Mouse (Mus musculus) hindbrain, embryonic 14.5 days (tissue): ENCODE measurements at regions not wholly inside any gene's neighbourhood (a gene's known extent, or its start where the extent isn't known, plus 50 kb on each side); places are given as distances from the start of the nearest gene placed in this dataset.

Source experiments
- ATAC-seq: fragments of 200-750 bp; cut with Nextera tagmentation; 2 replicates; pipeline ENCODE4 v1.8.0; 2017; ENCODE audit warnings: moderate number of reproducible peaks, mild to moderate bottlenecking, moderate TSS enrichment, moderate library complexity; ENCODE audit not compliant: low FRiP score
- DNase-seq: peaks from one replicate; pipeline ENCODE4 v3.0.0-alpha.2; 2015; ENCODE audit warnings: low spot score
- H3K27ac ChIP-seq: fragments of 300-500 bp; sonication (generic); 2 replicates; pipeline ENCODE4 v1.5.1; 2014; ENCODE audit warnings: mild to moderate bottlenecking, moderate library complexity
- H3K27me3 ChIP-seq: fragments of 300-500 bp; sonication (generic); 2 replicates; pipeline ENCODE4 v1.6.1; 2014; ENCODE audit warnings: mild to moderate bottlenecking, low read length, mixed read lengths; ENCODE audit not compliant: control insufficient read depth, insufficient read depth
- H3K36me3 ChIP-seq: fragments of 300-500 bp; sonication (generic); replicated peaks from 2 replicates; pipeline ENCODE4 v1.6.1; 2014; ENCODE audit not compliant: control insufficient read depth, insufficient read depth
- H3K4me1 ChIP-seq: fragments of 300-500 bp; sonication (generic); replicated peaks from 2 replicates; pipeline ENCODE4 v1.6.1; 2014; ENCODE audit warnings: antibody characterized with exemption, low read length, mixed read lengths; ENCODE audit not compliant: control insufficient read depth, insufficient read depth
- H3K4me2 ChIP-seq: fragments of 300-500 bp; sonication (generic); replicated peaks from 2 replicates; pipeline ENCODE4 v1.6.1; 2014; ENCODE audit warnings: mild to moderate bottlenecking, moderate library complexity
- H3K4me3 ChIP-seq: fragments of 300-500 bp; sonication (generic); replicated peaks from 2 replicates; pipeline ENCODE4 v1.5.1; 2014; ENCODE audit warnings: mild to moderate bottlenecking, low read length
- H3K9ac ChIP-seq: fragments of 300-500 bp; sonication (generic); 2 replicates; pipeline ENCODE4 v1.6.1; 2014
- H3K9me3 ChIP-seq: fragments of 300-500 bp; sonication (generic); 2 replicates; pipeline ENCODE4 v1.6.1; 2016; ENCODE audit warnings: low read length; ENCODE audit not compliant: control insufficient read depth
- whole genome bisulfite sequencing: fragments of 180-500 bp; shearing (Covaris S2); extraction: QIAGEN DNeasy Blood & Tissue Kit; methylation state at CpG from one replicate; pipeline ENCODE4 v1.1.7; 2014; 5-methylcytosine and 5-hydroxymethylcytosine counted together

GRCm38 (mm10) chr6:52064176-52065015 is 52.0 kb upstream of the Skap2 start:
- Histone ChIP-seq H3K27me3 (no peaks in the 10 kb centered on the region), H3K36me3 (no peaks in the 10 kb centered on the region), H3K27ac (peak overlapping the region; percentile 62), H3K9ac (no peak overlapping the region), H3K4me3 (no peak overlapping the region), H3K4me2 (no peak overlapping the region), H3K9me3 (no peaks in the 10 kb centered on the region), H3K4me1 (0 out of 2 replicates have a peak, but pooled peaks cover 9% of the 10 kb centered on the region)
- WGBS = 55% methylated on average over 13 of the region's 13 CpGs
- ATAC-seq (peak; percentile 53; the same call in 1 of the 2 replicates), DNase-seq (no peak)
